Mouse (Mus musculus) myocyte (in vitro differentiated cells): ENCODE measurements around the gene Dnajc17.

Experiments used
- CEBPB ChIP-seq: IDR thresholded peaks from 2 replicates; pipeline ENCODE4 v1.6.1; 2011; ENCODE audit warnings: mild to moderate bottlenecking, moderate library complexity; ENCODE audit not compliant: poor library complexity, insufficient read depth, severe bottlenecking
- MAX ChIP-seq: IDR thresholded peaks from one replicate; pipeline ENCODE4 v1.6.1; 2011; ENCODE audit warnings: low read depth, mild to moderate bottlenecking, control low read depth
- POLR2A ChIP-seq: IDR thresholded peaks from one replicate; pipeline ENCODE4 v1.6.1; 2011; ENCODE audit warnings: low read depth, mild to moderate bottlenecking, control low read depth, moderate library complexity; ENCODE audit not compliant: insufficient read length
- TCF12 ChIP-seq: IDR thresholded peaks from one replicate; pipeline ENCODE4 v1.6.1; 2011; ENCODE audit warnings: mild to moderate bottlenecking, control low read depth; ENCODE audit not compliant: poor library complexity, insufficient read depth, severe bottlenecking
- TCF3 ChIP-seq: IDR thresholded peaks from one replicate; pipeline ENCODE4 v1.6.1; 2011; ENCODE audit warnings: low read depth, control low read depth; ENCODE audit not compliant: insufficient read length

DNA sequence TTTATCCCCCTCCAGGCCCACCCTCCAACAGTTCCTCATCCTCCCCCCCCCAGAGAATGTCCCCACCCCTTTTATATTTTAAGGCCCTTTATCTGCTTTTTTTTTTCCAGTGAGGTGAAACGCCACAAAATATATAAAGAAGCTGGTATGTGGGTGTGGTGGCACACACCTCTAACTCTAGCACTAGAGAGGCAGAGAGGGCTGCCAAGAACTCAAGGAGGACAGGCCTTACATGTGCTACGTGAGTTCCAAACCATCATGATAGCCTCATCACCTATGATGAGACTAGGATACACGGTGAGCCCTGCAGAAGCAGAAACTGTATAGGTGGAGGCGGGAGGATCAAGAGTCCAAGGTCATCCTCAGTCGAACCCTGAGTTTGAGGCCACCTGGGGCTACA is 17.6 kb downstream of the Dnajc17 start:
- TF ChIP-seq POLR2A (no peak), MAX (no peak), TCF12 (no peak), TCF3 (no peak), CEBPB (no peak)
